Mouse (Mus musculus) ES-Bruce4 (cell line): ENCODE data around the gene Hoxb3. TPM values are rescaled to one million over a fixed set of nuclear protein-coding genes. Genes with fewer than 3 reads are reported as not detected.

Source experiments
- H3K27ac ChIP-seq: 2 replicates; pipeline ENCODE4 v1.5.1; 2012; ENCODE audit warnings: low read length, inconsistent platforms; ENCODE audit not compliant: insufficient read depth
- H3K27me3 ChIP-seq: 2 replicates; pipeline ENCODE4 v1.6.1; 2012; ENCODE audit warnings: mild to moderate bottlenecking, low read length, inconsistent platforms; ENCODE audit not compliant: control insufficient read depth, poor library complexity, insufficient read depth, severe bottlenecking
- H3K36me3 ChIP-seq: 2 replicates; pipeline ENCODE4 v1.6.1; 2012; ENCODE audit warnings: inconsistent platforms, mild to moderate bottlenecking, low read length, moderate library complexity; ENCODE audit not compliant: control insufficient read depth, poor library complexity, insufficient read depth, severe bottlenecking
- H3K4me1 ChIP-seq: one replicate; pipeline ENCODE4 v1.8.1; 2011; ENCODE audit warnings: low read length; ENCODE audit not compliant: control insufficient read depth, insufficient read depth
- H3K4me3 ChIP-seq: 2 replicates; pipeline ENCODE4 v1.5.1; 2011; ENCODE audit warnings: low read depth, mild to moderate bottlenecking, low read length
- H3K9ac ChIP-seq: 2 replicates; pipeline ENCODE4 v1.6.1; 2012; ENCODE audit warnings: low read depth, mild to moderate bottlenecking, inconsistent platforms; ENCODE audit not compliant: poor library complexity, severe bottlenecking
- H3K9me3 ChIP-seq: replicated peaks from 2 replicates; pipeline ENCODE4 v1.6.1; 2012; ENCODE audit warnings: mild to moderate bottlenecking, low read length, inconsistent platforms; ENCODE audit not compliant: control insufficient read depth, poor library complexity, insufficient read depth, severe bottlenecking
- CTCF ChIP-seq: IDR thresholded peaks from one replicate; pipeline ENCODE4 v1.8.1; 2011; ENCODE audit warnings: low read depth, low read length
- EP300 ChIP-seq: IDR thresholded peaks from 2 replicates; pipeline ENCODE4 v1.6.1; 2011; ENCODE audit warnings: low read depth, low read length; ENCODE audit not compliant: insufficient read depth
- POLR2A ChIP-seq: IDR thresholded peaks from one replicate; pipeline ENCODE4 v1.8.1; 2011; ENCODE audit warnings: low read length; ENCODE audit not compliant: insufficient read depth
- polyA plus RNA-seq: library from polyadenylated mRNA; stranded (reverse); fragments of >200 nt; gene quantifications from 2 replicates; pipeline ENCODE4 v1.2.4, GENCODE M21; 2011; ENCODE audit warnings: low read depth; ENCODE audit not compliant: missing spikeins, insufficient read depth, insufficient read length

Hoxb3 gene
- polyA plus RNA-seq, 1 experiment = not detected

GRCm38 (mm10) chr11:96301837-96302236 is 21.3 kb upstream of the Hoxb3 start:
- H3K27me3 ChIP-seq = peaks cover 80% of the 10 kb centered on the region
- no peaks in the 10 kb centered on the region for H3K4me1 ChIP-seq
- no peak overlapping the region for H3K4me3 ChIP-seq
- H3K27ac ChIP-seq = no peak overlapping the region
- H3K36me3 ChIP-seq = no peaks in the 10 kb centered on the region
- no peak overlapping the region for H3K9ac ChIP-seq
- TF ChIP-seq CTCF (no peak), POLR2A (no peak), EP300 (no peak)
- no peaks in the 10 kb centered on the region for H3K9me3 ChIP-seq

- no peak overlapping the region for H3K27ac ChIP-seq
- H3K36me3 ChIP-seq = no peaks in the 10 kb centered on the region
- no peaks in the 10 kb centered on the region for H3K4me1 ChIP-seq
- no peak for TF ChIP-seq EP300
- no peak for TF ChIP-seq POLR2A
- TF ChIP-seq CTCF = no peak
- H3K9ac ChIP-seq = no peak overlapping the region
- peaks cover 79% of the 10 kb centered on the region for H3K27me3 ChIP-seq
- H3K4me3 ChIP-seq = no peak overlapping the region
- H3K9me3 ChIP-seq = no peaks in the 10 kb centered on the region
Measured at GRCm38 (mm10) chr11:96302381-96303150, 20.6 kb upstream of the Hoxb3 start.

GRCm38 (mm10) chr11:96303151-96304099 is 19.7 kb upstream of the Hoxb3 start, which contains the start of gene Hoxb5:
Gene Hoxb5, plus strand, starts transcription at chr11:96303336.
- no peak within 1 kb of the TSS for H3K9ac ChIP-seq
- no peaks in the 10 kb centered on the region for H3K36me3 ChIP-seq
- no peak for TF ChIP-seq POLR2A
- peak; percentile 82 for TF ChIP-seq CTCF
- no peak for TF ChIP-seq EP300
- no peak within 1 kb of the TSS for H3K27ac ChIP-seq
- H3K27me3 ChIP-seq = peaks cover 78% of the 10 kb centered on the region
- H3K9me3 ChIP-seq = no peaks in the 10 kb centered on the region
- no peaks in the 10 kb centered on the region for H3K4me1 ChIP-seq
- H3K4me3 ChIP-seq = peak within 1 kb of the TSS; percentile 17; the same call in 1 of the 2 replicates

GRCm38 (mm10) chr11:96304381-96305195 is 18.5 kb upstream of the Hoxb3 start:
- Histone ChIP-seq H3K27ac (no peak overlapping the region), H3K4me3 (no peak overlapping the region), H3K9ac (no peak overlapping the region)

GRCm38 (mm10) chr11:96305505-96306182 is 17.5 kb upstream of the Hoxb3 start:
- TF ChIP-seq POLR2A (no peak), EP300 (no peak), CTCF (no peak)
- H3K9ac ChIP-seq = no peak overlapping the region
- peaks cover 70% of the 10 kb centered on the region for H3K27me3 ChIP-seq
- H3K27ac ChIP-seq = no peak overlapping the region
- no peak overlapping the region for H3K4me3 ChIP-seq
- H3K9me3 ChIP-seq = no peaks in the 10 kb centered on the region
- H3K4me1 ChIP-seq = no peaks in the 10 kb centered on the region
- no peaks in the 10 kb centered on the region for H3K36me3 ChIP-seq

More at GRCm38 (mm10) chr11:96304381-96305195, 18.5 kb upstream of the Hoxb3 start:
- Histone ChIP-seq H3K4me1 (no peaks in the 10 kb centered on the region), H3K9me3 (no peaks in the 10 kb centered on the region), H3K36me3 (no peaks in the 10 kb centered on the region), H3K27me3 (peaks cover 74% of the 10 kb centered on the region)
- TF ChIP-seq POLR2A (no peak), CTCF (no peak), EP300 (no peak)
